Mouse (Mus musculus) cortical plate, adult 2 months (tissue): Measurements from ENCODE around the gene Tsnax.

Experiments used
- CTCF ChIP-seq: fragments of 200-500 bp; IDR thresholded peaks from 2 replicates; pipeline ENCODE4 v1.5.1; 2011; ENCODE audit warnings: mild to moderate bottlenecking, control low read depth, low read length; ENCODE audit not compliant: insufficient read depth; ENCODE audit errors: extremely low read depth
- POLR2A ChIP-seq: fragments of 200-500 bp; IDR thresholded peaks from 2 replicates; pipeline ENCODE4 v1.6.1; 2011; ENCODE audit warnings: mild to moderate bottlenecking, low read length, control low read depth; ENCODE audit not compliant: insufficient read depth; ENCODE audit errors: extremely low read depth

DNA sequence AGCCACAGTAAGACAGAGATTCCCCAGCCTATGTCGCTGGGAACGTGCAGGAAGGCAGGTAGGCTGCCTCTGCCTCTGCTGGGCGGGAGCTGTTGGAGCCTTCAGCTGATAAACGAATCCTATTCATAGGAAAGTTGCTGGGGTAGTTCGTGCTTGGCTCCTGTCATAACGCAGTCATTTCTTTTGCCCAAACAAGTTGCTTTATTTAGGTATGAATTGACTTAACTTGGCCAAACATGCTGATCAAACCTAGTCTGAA lies 21.2 kb upstream of the Tsnax start:
- no peak for TF ChIP-seq CTCF
- no peak for TF ChIP-seq POLR2A
